Mouse (Mus musculus) E14TG2a.4 (cell line): ENCODE results near the gene Snw1.

Experiments
- CTCF ChIP-seq: conservative IDR thresholded peaks from 2 replicates; pipeline ENCODE4 v1.5.1; 2014; ENCODE audit warnings: low read length
- NANOG ChIP-seq: IDR thresholded peaks from 2 replicates; pipeline ENCODE4 v1.6.1; 2014; ENCODE audit warnings: borderline replicate concordance, low read length, mixed read lengths
- POU5F1 ChIP-seq: IDR thresholded peaks from 2 replicates; pipeline ENCODE4 v1.6.1; 2014; ENCODE audit warnings: low read length, borderline replicate concordance

- TF ChIP-seq CTCF, result no peak
- TF ChIP-seq POU5F1, result no peak
- no peak for TF ChIP-seq NANOG
These were observed 56.7 kb downstream of the Snw1 start for GRCm38 (mm10) chr12:87415358-87415757.
